Mouse (Mus musculus) cerebellum, postnatal 25 days (tissue): Measurements from ENCODE around the gene Mthfd2l.

Source experiments
- DNase-seq, 2 experiments: peaks; one replicate each; pipeline ENCODE4 v3.0.0; 2021; ENCODE audit warnings: mixed read lengths in 2 of 2

The Mthfd2l gene

GRCm38 (mm10) chr5:90930971-90931851 lies at the start of gene Mthfd2l:
Mthfd2l (plus strand) TSS chr5:90931117.
- peak; percentile 75 to 81 for DNase-seq

GRCm38 (mm10) chr5:90881682-90882081 lies 49.2 kb upstream of the Mthfd2l start:
- no peak for DNase-seq

GRCm38 (mm10) chr5:90882146-90882545 lies 48.8 kb upstream of the Mthfd2l start:
- no peak for DNase-seq

- peak; percentile 33 to 47 for DNase-seq
Measured at GRCm38 (mm10) chr5:90884628-90885242, 46.2 kb upstream of the Mthfd2l start.

- peak in 1 of 2 experiments; percentile 13 for DNase-seq
Measured at GRCm38 (mm10) chr5:90888661-90889060, 42.3 kb upstream of the Mthfd2l start.

- DNase-seq, result peak; percentile 29 to 52
Measured at GRCm38 (mm10) chr5:90890519-90891463, 40.1 kb upstream of the Mthfd2l start, which contains the start of gene Cxcl1. Cxcl1 (plus strand) TSS chr5:90891241.

- DNase-seq, result no peak
Measured at GRCm38 (mm10) chr5:90891464-90891813, 39.5 kb upstream of the Mthfd2l start.

- no peak for DNase-seq
Measured at GRCm38 (mm10) chr5:90894231-90894630, 36.7 kb upstream of the Mthfd2l start.

GRCm38 (mm10) chr5:90897429-90897828 lies 33.5 kb upstream of the Mthfd2l start:
- DNase-seq, result no peak

GRCm38 (mm10) chr5:90899308-90899707 lies 31.6 kb upstream of the Mthfd2l start:
- DNase-seq, result no peak

- peak; percentile 82 to 84 for DNase-seq
Measured at GRCm38 (mm10) chr5:90900147-90900546, 30.8 kb upstream of the Mthfd2l start.

- DNase-seq, result no peak
Measured at GRCm38 (mm10) chr5:90900688-90901087, 30.2 kb upstream of the Mthfd2l start.

- peak in 1 of 2 experiments; percentile 39 for DNase-seq
Measured at GRCm38 (mm10) chr5:90902380-90903260, 28.3 kb upstream of the Mthfd2l start.

GRCm38 (mm10) chr5:90903339-90904020 lies 27.4 kb upstream of the Mthfd2l start, which contains the start of gene Cxcl2:
Cxcl2 (plus strand) TSS chr5:90903871.
- DNase-seq, result peak in 1 of 2 experiments; percentile 19

GRCm38 (mm10) chr5:90908983-90909382 lies 21.9 kb upstream of the Mthfd2l start:
- peak; percentile 74 to 83 for DNase-seq

- no peak for DNase-seq
Measured at GRCm38 (mm10) chr5:90919495-90919894, 11.4 kb upstream of the Mthfd2l start.

- DNase-seq, result no peak
Measured at GRCm38 (mm10) chr5:90922958-90923357, 8.0 kb upstream of the Mthfd2l start.

- DNase-seq, result no peak
Measured at GRCm38 (mm10) chr5:90930546-90930945, 371 bp upstream of the Mthfd2l start.

- no peak for DNase-seq
Measured at GRCm38 (mm10) chr5:90931911-90932310, 994 bp downstream of the Mthfd2l start.

- no peak for DNase-seq
Measured at GRCm38 (mm10) chr5:90936706-90937105, 5.8 kb downstream of the Mthfd2l start.

GRCm38 (mm10) chr5:90945453-90945852 lies 14.5 kb downstream of the Mthfd2l start:
- DNase-seq, result no peak
